ENCODE assay signal across 8 mouse cellular contexts in the genomic region with DNA sequence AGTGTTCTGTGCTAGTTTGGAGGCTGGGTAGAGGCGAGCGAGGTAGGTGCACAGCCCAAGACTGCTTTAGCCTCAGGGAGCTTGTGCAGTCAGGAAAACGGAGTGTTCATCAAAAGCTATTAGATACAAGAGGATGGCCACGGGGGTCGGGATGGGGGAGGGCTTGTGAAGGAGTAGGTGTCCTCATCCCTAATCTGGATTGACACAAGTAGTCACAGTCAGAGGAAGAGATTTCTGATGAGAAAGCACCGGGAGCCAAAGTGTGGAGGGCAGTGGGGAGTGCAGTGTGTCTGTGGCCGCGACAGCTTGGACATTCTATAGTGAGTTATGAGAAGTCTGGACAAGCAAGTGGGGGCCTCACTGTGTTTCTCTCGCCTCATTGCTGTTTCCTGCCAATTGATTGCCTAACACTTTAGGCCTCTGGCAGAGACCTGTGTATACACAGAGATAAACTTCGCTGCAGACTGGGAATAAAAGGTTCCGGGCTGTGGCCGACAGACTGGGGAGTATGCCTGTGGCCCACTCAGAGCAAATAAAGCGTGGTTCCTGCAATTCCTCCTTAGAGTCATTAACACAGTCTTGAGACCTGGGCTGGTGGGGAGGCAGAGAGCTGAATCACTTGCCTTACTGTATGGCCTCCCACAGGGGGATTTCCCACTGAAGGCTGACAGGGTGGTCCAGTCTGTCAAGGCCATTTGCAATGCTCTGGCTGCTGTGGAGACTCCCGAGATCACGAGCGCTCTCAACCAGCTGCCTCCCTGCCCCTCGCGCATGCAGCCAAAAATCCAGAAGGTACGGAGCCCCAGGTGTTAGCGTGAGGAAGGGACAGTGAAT. TPM values are rescaled to one million over a fixed set of nuclear protein-coding genes. Genes with fewer than 3 reads are reported as not detected.
DNase-seq lines count a peak whose midpoint lies in the region; ATAC-seq lines count a peak whose summit lies in the region.

No protein-coding gene starts in this region.

- H3K27me3 ChIP-seq in embryonic facial prominence, embryonic 11.5 days (ENCODE audit: control insufficient read depth, insufficient read depth, low read length) = no peaks in the 10 kb centered on the region

- intact Hi-C loops in gastrocnemius, postnatal 36 days (cut with DNase I) = no loop called here
- intact Hi-C loops in heart, postnatal 10 days (cut with DNase I) = no loop called here

- whole genome bisulfite sequencing in embryonic facial prominence, embryonic 11.5 days = 52% methylated on average over 20 of the region's 20 CpGs

- no peak overlapping the region for H3K4me3 ChIP-seq in embryonic facial prominence, embryonic 11.5 days (ENCODE audit: low read depth, low read length)

- DNase-seq in gastrocnemius, postnatal 10 days = peak; percentile 15
- no peak for DNase-seq in gastrocnemius, postnatal 36 days
- no peak for DNase-seq in embryonic facial prominence, embryonic 11.5 days (ENCODE audit: low spot score)
- peak; percentile 73 to 78 for DNase-seq in heart, postnatal 10 days
- peak; percentile 62 for DNase-seq in lung, postnatal 14 days
- DNase-seq in spleen, postnatal 36 days (ENCODE audit: low spot score in 2 of 2) = no peak
- DNase-seq in right cerebral cortex, postnatal 25 days = no peak
- no peak for DNase-seq in kidney, postnatal 36 days

- H3K4me1 ChIP-seq in embryonic facial prominence, embryonic 11.5 days (ENCODE audit: control insufficient read depth, insufficient read depth, low read length) = no peaks in the 10 kb centered on the region; the same call in 1 of the 2 replicates

- no peaks in the 10 kb centered on the region for H3K9me3 ChIP-seq in embryonic facial prominence, embryonic 11.5 days (replicated peaks; ENCODE audit: control insufficient read depth, low read length)

- no peaks in the 10 kb centered on the region for H3K36me3 ChIP-seq in embryonic facial prominence, embryonic 11.5 days (replicated peaks; ENCODE audit: control insufficient read depth, insufficient read depth, low read depth, low read length)

- peak overlapping the region; percentile 59; the same call in 1 of the 2 replicates for H3K27ac ChIP-seq in embryonic facial prominence, embryonic 11.5 days (replicated peaks; ENCODE audit: low read depth, low read length)

- no peak overlapping the region for H3K4me2 ChIP-seq in embryonic facial prominence, embryonic 11.5 days (ENCODE audit: low read depth, low read length)

- no peak overlapping the region for H3K9ac ChIP-seq in embryonic facial prominence, embryonic 11.5 days (replicated peaks; ENCODE audit: low read length)

- no peak for ATAC-seq in embryonic facial prominence, embryonic 11.5 days (replicated peaks; ENCODE audit: insufficient number of reproducible peaks, low FRiP score, low TSS enrichment, low read depth)

RNA-seq across cellular contexts. Expression of a gene that starts 31.4 kb away (rescaled TPM):
- 10 to 100 TPM; 29.9 to 38.2 TPM for total RNA-seq in gastrocnemius, postnatal 10 days (2021)
- 10 to 100 TPM in 1 of 2 experiments, 1 to 10 TPM in 1; 9.3 to 11.1 TPM for total RNA-seq in gastrocnemius, postnatal 36 days (2021)
- 6.5 and 8.2 TPM in 2 replicates for polyA plus RNA-seq in embryonic facial prominence, embryonic 11.5 days (2014; fragmentation: Nextera tagmentation; extraction: Ambion mirVana)
- 10 to 100 TPM; 26.1 to 36.5 TPM for total RNA-seq in heart, postnatal 10 days (2021)

RNA-seq across cellular contexts. Expression of a gene that starts 46.5 kb away (rescaled TPM):
- 10 to 100 TPM; 35.8 to 48.4 TPM for total RNA-seq in gastrocnemius, postnatal 10 days (2021)
- total RNA-seq in gastrocnemius, postnatal 36 days (2021) = 10 to 100 TPM; 22.7 to 28.1 TPM
- polyA plus RNA-seq in embryonic facial prominence, embryonic 11.5 days (2014; fragmentation: Nextera tagmentation; extraction: Ambion mirVana) = 33.7 and 35.7 TPM in 2 replicates
- total RNA-seq in heart, postnatal 10 days (2021) = 10 to 100 TPM; 48.9 to 49.0 TPM

RNA-seq across cellular contexts. Expression of a gene that starts 54.0 kb away (rescaled TPM):
- 10 to 100 TPM; 28.6 to 36.3 TPM for total RNA-seq in gastrocnemius, postnatal 10 days (2021)
- total RNA-seq in gastrocnemius, postnatal 36 days (2021) = 10 to 100 TPM; 14.0 to 17.7 TPM
- polyA plus RNA-seq in embryonic facial prominence, embryonic 11.5 days (2014; fragmentation: Nextera tagmentation; extraction: Ambion mirVana) = 41.5 and 42.1 TPM in 2 replicates
- 10 to 100 TPM; 38.2 to 42.1 TPM for total RNA-seq in heart, postnatal 10 days (2021)

Comparison
In these comparisons a context has a peak if more than half of its experiments do, and no peak if none do; other contexts are left out.
1. DNase-seq: peak in gastrocnemius, postnatal 10 days (single experiment), heart, postnatal 10 days (2 of 2) and lung, postnatal 14 days (single experiment); none in gastrocnemius, postnatal 36 days (0 of 2), embryonic facial prominence, embryonic 11.5 days (single experiment), spleen, postnatal 36 days (0 of 2), right cerebral cortex, postnatal 25 days (single experiment) and kidney, postnatal 36 days (0 of 2).